Mouse (Mus musculus): ENCODE data around the gene Spats2.
"Not testable (repeated sequence)": the region's sequence is repeated elsewhere in the genome, so short reads cannot be mapped to it uniquely, and the experiment has no call there.

Spats2 gene

DNA sequence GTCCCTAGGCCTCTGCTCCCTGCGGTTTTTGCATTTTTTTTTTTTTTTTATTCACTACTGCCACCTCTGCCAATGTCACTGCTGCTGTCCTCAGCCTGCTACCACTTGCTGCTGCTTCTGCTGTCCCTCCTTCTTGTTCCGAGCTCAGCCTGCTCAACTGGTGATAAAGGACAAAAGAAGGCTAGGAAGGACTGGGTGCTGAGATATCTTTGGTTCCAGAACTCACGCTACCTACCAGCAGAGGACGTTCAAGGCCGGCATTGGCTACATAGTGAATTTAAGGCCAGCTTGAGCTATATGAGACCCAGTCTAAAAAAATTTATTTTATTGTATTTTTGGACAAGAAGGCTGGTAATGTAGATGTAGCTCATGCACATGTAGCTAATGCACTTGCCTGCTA is 12.7 kb downstream of the Spats2 start:
- no peak for DNase-seq (ENCODE audit: low spot score in 2 of 2)

DNA sequence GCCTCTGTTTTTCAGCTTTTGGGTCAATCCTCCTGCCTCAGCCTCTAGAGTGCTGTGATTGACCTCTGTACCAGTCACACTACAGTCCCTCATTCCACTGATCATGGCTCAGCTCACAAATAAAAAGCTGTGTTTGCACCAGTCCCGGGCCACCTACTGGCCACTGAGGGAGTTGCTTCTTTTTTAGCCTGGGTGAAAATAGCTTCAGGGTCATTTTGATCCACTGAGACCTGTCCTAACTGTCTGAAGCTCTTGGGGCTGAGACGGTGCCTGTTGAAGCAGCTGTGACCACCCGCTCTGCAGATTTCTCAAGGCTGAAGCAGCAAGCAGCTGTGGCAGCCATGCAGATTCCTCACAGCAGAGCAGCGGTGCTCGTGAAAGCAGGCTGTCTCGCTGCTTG is 14.0 kb downstream of the Spats2 start:
- no peak for DNase-seq (ENCODE audit: low spot score in 2 of 2)

DNA sequence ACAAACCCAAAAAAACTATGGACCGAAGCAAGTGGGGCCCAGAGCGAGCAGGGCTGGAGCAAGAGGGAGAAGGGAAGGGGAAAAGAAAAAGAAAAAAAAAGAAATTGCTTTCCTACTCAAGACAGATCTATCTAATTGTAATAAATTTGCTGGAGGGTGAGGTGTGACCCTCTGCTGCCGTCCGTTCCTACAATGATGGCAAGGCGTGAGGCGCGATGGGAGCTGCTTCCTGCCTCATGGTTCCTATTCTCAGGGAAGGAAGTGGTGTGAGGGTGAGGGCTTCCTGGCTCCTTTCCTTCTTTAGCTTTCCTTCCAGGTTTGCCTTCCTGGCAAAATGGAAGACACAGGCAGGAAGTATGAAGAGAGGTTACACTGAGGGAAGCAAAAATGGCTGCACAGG is 24.8 kb downstream of the Spats2 start:
- no peak for DNase-seq (ENCODE audit: low spot score in 2 of 2)

DNA sequence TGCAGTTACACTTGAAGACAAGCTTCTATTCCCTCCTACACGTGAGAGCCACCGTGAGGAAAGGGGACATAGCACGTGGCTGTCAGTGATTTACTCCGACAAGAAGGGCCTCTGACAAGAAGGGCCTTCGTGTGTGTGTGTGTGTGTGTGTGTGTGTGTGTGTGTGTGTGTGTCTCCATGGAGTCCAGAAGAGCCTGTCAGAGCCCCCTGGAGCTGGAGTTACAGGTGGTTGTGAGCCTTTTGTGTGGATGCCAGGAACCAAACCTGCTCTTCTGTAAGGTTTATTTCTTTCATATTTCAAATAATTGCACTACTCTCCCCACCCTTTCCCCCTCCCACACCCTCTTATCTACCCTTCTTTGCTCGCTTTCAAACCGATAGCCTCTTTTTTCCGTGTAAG is 25.6 kb downstream of the Spats2 start:
- no peak for DNase-seq (ENCODE audit: low spot score in 2 of 2)

DNA sequence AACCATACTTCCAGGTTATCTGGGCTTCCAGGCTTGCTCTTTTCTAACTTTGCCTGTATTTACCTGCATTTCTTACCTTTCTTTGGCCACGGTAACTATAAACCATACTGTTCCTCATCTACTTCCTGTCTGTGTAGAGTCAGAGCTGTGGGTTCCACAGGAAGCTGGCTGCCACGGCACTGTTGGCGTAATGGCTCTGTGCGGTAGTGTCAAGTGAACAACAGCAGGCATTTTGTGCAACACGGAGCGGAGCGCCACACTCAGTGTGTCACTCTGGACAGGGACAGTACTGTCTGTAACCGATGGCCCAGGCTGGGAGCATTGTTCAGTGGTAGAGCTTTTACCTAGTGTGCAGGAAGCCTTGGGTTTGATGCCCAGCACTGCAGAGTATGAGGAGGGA is 27.8 kb downstream of the Spats2 start:
- no peak for DNase-seq (ENCODE audit: low spot score in 2 of 2)

DNA sequence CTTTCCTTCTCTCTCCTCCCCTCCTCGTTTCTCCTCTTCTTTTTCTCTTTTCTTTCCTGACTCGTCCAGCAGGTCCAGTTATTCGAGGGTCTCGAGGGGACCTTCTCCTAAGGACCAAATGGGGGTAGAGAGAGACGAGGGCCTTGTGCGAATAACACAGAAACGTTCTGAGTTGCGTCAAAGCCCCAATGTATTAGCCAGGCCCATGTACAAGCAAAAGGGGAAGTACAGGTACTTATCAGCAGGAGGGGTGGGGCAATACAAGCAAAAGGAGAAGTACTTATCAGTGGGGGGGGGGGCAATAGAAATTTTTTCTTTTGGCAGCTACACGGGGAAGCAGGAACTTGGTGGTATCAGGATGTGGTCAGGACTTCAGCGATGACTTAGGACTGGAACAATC is 28.8 kb downstream of the Spats2 start:
- DNase-seq (ENCODE audit: low spot score in 2 of 2): not testable (repeated sequence)

DNA sequence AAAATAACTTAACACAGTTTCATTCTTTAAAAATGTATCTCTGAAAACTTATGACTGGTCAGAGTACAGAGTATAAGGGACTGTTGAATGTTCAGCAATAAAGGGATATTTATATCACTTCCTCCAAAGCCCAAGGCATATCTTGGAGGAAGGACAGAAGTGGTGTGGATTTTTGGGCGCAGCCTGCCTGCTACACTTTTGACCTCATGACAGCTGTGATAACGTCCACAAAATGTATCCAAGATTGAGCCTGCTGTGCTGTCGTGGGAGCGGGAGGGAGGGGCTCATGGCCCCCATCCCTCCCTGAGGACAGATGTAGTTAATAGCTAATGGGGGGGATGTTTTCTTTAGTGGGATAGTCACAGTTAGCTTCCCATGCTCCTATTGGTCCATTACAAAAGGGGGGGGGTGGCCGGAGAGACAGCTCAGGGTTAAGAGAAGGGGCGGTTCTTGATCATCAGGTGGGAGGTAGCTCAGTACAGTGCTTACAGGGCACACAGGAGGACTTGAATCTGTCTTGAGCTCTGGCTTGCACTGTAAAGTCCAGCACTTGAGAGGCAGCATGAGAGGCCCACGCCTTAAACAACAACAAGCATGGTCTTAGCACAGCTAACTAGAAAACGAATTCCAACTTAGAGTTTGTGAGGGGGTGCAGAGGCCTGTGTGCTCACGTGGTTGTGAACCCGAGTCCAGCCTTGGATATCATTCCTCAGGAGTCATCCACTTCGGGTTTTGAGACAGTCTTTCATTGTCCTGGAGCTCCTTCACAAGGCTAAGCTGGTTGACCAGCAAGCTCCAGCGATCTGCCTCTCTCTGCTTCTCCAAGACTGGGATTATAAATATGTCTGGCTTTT is 38.0 kb downstream of the Spats2 start:
- no peak for DNase-seq (ENCODE audit: low spot score in 2 of 2)

DNA sequence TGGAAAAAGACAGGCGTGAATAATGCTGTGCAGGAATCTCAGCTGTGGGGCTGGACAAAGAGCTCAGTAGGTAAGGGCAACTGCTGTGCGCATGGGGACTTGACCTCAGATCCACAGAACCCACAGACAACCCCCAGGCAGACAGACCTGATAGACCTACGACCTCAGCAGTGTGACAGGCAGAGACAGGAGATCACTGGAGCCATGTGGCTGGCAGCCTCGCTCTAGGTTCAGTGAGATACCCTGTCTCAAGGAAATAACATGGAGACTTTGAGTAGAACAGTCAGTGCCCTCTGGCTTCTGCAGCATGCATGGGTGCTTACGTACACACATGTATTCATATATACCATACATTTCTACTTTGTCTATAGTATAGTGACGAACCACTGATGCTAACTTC is 46.4 kb downstream of the Spats2 start:
- no peak for DNase-seq (ENCODE audit: low spot score in 2 of 2)

DNA sequence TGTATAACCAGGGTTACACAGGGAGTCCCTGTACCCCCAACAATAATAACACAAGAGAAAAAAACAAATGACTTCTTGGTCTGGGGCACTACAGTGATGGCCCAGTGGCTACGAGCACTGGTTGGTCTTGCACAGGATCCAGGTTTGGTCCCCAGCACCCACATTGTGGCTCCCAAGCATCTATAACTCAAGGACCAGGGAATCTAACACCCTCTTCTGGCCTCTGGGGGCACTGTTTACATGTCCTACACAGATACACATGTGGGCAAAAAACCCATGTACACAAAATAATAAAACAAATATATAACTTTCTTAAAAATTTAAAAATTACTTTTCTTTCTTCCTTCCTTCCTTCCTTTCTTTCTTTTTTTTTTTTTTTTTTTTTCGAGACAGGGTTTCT is 53.9 kb downstream of the Spats2 start:
- no peak for DNase-seq (ENCODE audit: low spot score in 2 of 2)

DNA sequence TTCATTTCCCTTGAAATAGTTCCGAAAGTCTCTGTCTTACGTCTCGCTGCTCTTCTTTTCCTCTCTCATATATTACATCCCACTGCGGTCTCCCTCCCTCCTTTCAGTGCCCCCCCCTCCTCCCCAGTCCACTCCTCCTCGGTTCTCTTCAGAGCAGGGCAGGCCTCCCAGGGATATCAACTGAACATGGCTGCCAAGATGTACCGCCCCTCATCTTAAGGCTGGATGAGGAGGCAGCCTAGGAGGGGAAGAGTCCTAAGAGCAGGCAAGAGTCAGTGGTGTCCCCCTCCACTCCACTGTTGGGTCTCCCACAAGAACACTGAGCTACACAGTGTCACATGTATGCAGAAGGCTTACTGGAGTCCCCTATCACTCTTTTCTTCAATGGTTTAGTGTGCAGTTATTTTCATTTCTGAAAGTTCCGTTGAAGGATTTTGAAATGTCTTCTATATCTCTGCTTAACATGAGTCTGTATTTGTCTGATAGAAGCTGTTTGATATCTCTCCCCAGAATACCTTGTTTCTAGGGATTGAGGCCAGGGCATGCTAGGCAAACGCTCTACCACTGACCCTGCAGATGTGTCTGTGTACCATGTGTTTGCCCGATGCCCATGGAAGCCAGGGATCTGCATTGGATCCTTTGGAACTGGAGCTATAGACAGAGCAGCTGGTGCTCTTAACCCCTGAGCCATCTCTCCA is 58.6 kb downstream of the Spats2 start:
- DNase-seq (ENCODE audit: low spot score in 2 of 2): no peak

DNA sequence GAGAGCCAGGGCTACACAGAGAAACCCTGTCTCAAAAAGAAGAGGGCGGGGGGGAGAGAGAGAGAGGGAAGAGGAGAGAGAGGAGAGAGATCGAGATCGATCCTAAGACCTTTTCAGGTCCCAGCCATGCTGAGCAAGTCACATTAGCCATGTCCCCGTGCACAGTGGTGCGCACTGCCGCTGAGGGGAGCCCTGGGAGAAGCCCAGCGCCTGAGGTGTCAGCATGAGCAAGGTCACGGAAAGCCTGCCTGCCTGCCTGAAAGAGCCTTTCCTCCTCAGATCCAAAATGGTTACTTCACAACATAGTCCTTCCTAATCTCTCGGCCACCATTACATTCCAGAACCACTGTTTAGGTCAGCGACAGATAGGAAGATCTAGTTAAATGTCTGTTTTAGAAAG is 68.6 kb downstream of the Spats2 start:
- DNase-seq (ENCODE audit: low spot score in 2 of 2): no peak

DNA sequence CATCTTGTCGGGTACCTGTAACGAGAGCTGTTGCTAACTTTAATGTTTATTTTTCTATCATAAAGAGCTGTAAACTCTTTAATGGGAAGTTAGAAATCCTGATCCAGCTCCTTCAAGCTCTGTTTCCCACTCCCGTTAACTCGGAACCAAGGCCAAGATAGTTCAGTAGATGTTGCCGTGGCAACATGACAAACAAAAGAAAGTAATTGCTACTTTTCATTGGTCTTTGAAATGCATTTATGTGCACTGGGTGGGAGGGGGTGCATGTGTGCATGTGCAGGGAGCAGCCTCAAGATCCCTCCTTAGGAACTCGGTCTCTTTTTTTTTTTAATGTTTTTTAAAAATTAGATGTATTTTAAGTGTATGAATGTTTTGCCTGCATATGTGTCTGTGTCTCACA is 69.3 kb downstream of the Spats2 start:
- DNase-seq (ENCODE audit: low spot score in 2 of 2): no peak

DNA sequence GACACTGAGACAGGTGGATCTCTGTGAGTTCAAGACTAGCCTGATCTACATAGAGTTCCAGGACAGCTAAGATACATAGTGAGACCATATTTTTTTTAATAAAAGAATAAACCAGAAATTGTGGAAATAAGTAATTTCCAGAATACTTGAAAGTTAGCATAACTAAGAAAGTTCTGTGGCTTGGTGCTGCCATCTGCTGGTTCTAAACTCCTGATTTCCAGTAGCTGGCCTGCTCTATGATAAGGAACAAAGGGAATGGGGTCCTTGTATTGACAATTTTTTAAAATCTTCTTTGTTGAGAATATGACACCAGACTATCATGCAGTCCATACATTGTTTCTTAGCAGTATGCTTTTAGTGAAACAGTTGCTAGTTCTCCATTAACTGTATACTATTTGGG is 73.0 kb downstream of the Spats2 start:
- peak in 1 of 2 experiments; percentile 10 for DNase-seq (ENCODE audit: low spot score in 2 of 2)

DNA sequence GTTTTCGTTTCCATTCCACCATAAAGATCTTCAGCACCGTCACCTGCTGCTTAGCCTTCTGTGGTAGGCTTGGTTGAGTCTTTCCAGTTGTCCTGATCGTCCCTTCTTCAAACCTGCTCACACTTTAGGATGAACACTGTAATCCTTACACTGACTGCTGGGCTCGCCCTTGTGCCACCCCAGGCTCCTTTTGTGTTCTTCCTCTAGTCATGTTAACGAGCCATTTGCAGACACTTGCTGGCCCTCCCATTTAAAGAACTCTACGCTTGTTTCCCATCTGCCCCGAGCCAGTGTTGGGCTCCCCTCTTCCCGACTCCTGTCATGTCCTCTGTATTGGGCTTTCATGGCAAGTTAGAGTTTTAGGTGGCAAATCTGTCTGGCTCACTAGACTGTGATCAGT is 80.2 kb downstream of the Spats2 start:
- no peak for DNase-seq (ENCODE audit: low spot score in 2 of 2)

DNA sequence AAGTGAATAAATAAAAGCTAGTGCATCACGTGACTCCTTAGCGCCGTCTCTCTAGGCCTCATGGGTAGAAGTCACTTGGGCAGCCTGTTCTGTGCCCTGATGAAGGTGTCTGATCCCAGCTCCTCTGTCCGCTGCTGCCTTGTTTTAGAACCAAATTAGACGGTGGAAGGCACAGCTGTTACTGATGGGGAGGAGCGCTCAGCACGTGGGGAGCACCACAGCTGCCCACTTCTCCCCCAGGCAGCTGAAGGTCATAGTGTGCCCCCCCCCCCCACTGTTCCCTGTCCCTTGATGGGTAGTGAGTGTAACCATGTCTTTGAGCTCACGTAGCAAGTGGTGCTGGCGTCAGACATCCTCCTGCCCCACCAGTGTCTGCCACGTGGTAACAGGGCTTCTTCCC is 87.5 kb downstream of the Spats2 start:
- DNase-seq (ENCODE audit: low spot score in 2 of 2): no peak

DNA sequence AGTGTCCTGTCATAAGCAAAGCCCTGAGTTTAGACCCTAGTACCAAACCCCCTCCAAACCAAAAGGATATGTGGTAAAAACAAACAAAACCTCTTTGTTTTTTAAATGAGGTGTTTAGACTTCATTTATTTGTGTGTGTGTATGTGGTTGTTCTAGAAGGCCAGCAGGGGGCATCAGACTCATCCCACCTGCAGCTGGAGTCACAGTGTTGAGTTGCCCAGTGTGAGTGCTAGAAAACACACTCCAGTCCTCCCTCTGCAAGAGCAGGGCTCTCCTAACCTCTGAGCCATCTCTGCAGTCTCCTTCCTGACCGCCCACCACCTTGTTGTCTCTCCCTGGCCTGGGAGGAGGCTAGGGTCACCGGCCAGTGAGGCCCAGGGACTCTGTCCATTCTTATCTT is 89.2 kb downstream of the Spats2 start:
- DNase-seq (ENCODE audit: low spot score in 2 of 2): no peak

DNA sequence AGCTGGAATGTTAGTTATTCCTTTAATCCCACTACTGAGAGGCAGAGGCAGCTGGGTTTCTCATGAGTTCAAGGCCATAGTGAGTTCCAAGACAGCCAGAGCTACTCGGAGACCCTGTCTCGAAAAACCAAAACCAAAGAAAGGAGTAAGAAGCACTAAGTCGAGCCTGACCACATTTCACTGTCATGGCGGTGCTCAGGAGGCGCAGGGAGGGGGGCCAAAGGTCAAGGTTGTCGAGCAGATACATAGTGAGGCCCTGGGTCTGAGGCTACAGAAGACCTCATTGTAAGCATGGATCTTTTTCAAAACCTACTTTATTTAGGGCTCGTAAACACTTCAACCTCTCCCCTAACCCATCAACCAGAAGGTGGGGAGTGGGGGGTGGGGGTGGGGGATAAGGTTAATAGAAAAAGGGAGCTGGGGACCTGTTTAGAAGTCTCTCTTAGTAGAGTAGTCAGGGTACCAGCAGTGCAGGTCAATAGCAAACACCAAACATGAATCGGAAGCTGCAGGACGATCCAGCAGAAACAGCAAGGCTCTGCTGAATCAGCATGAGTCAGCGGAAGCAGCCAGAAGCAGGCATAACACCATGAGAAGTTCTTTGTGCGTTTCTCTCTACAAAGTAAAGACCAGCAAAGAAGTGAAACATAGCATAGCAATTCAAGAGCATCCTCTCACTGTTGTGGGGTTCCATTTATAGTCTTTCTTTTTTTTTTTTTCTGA is 90.2 kb downstream of the Spats2 start:
- no peak for DNase-seq (ENCODE audit: low spot score in 2 of 2)

DNA sequence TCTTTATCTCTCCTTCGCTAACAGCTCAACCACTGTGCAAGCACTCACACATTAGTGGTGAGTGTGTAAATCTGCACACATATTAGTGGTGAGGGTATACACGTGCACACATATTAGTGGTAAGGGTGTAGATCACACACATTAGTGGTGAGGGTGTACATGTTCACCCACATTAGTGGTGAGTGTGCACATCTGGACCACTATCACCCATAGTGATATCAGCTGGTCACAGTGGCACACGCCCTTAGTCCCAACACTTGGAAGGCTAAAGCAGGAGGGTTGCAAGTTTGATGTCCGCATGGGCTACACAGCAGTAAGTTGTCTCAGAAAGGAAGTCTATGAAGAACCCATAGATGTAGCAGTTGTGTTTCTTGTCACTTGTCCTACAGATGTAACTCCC is 91.9 kb downstream of the Spats2 start:
- no peak for DNase-seq (ENCODE audit: low spot score in 2 of 2)

DNA sequence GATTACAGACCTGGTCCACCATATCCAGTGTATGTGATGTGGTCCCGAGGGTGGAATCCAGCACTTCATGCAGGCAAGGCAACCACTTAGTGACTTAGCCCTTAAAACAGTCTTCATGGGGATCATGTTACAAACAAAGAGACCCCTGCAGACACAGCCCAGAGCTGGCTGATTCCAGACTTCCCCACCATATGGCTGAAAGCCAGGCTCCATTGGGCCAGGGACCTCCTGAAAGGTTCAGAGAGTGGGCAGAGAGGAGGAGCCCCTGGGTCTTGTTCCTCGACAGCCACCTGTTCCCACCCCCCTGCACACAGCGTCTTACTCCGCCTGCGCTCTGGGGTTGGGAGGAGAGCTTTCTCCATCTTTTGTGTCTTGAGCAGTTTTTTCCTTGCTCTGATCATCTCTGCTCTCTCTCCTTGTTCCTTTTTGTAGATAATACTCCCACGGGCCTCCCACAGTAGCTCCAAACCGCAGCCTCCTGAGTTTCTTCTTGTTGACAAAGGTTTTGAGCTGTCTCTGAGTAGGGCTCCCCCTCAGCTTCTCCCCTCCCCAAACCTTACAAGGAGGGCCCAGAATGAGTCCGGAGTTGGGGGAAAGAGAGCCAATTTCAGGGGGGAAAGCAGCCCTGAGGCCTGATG is 95.7 kb downstream of the Spats2 start:
- no peak for DNase-seq (ENCODE audit: low spot score in 2 of 2)

DNA sequence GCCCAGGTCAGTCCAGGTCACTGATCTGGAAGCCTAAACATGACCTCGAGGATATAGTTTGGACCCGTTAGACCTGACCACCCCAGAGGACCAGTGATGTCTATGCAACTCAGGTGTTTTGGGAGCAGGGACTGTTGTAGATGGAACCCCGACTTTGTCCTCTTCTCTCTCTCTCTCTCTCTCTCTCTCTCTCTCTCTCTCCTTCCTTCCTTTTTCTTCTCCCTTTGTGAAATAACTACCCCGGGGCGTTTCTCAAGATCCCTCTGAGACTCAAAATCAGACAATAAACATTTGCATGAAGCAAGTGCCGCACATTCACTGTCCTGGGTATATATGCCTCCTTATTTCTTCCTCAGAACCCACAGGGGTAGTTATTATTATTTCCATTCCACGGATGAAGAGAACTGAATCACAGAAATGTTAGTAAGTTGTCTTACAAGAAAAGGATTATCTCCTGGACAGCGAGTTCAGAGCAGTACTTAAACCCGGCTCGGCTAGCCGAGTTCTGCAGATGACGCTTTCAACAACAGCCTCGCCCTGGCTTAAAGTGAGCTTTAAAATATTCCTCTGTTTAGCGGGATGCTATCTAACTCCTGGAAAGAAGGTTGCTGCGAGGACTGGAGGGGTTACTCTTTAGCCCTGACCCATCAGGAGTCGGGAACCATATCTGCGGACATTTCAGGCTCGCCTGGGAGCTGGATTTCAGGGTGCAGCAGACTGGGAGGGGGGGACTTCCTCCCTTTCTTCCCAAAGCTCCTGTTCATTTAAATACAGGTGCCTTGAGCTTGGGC is 97.3 kb downstream of the Spats2 start:
- no peak for DNase-seq (ENCODE audit: low spot score in 2 of 2)

DNA sequence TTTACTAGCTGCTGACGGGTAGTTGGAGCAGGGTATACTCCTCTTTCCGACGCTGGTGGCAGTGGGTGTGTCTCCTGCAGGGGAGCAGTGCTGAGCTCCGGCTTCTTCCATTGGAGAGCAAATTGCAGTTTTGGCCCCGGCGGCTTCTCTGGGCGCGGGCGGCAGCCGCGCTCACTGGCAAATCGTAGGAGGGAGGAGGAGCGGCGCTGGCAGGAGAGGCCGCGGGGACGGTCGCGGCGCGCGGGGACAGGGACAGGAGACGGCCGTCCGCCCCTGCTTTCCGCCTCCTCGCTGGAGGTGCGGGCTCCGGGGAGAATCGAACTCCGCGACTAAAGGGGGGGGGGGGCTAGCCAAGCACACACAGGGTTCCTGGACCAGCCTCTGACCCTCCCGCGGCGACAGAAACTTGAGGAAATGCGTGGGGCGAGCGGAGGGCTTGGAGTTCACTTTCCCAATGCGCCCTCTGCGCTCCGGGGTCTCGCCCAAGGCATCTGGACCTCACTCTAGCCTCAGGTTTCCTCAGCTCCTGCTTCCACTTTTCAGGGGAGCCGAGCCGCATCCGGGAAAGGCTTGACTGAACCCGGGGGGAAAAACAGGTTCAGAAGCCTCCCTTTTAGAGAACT is 98.0 kb downstream of the Spats2 start:
- DNase-seq (ENCODE audit: low spot score in 2 of 2): peak in 1 of 2 experiments; percentile 46
